8 mouse cellular contexts compared by ENCODE assay signal in genomic region chr12:101818608-101819370, GRCm38 (mm10). TPM values are rescaled to one million over a fixed set of nuclear protein-coding genes. Genes with fewer than 3 reads are reported as not detected.
A peak's percentile ranks its signal among the peaks of the same experiment; 100 is the strongest.
DNase-seq lines count a peak whose midpoint lies in the region; ATAC-seq lines count a peak whose summit lies in the region.

Fbln5 (minus strand) TSS chr12:101819055.

- DNase-seq in CD4-positive, CD25-positive, alpha-beta regulatory T cell, adult 2 months (ENCODE audit: low read depth, low spot score), result peak; percentile 20
- DNase-seq in adrenal gland, adult (ENCODE audit: inconsistent age in 2 of 2, low spot score in 1 of 2), result peak; percentile 45 to 74
- peak; percentile 75 to 76 for DNase-seq in heart, postnatal 14 days
- DNase-seq in kidney, postnatal 36 days, result peak; percentile 66 to 75
- DNase-seq in lung, postnatal 36 days, result peak; percentile 75
- DNase-seq in right cerebral cortex, postnatal 10 days (ENCODE audit: low spot score in 2 of 2), result peak; percentile 35 to 40

- ATAC-seq in forebrain, embryonic 12.5 days (ENCODE audit: low FRiP score), result peak; percentile 77
- no peak for ATAC-seq in activated CD4-positive, CD25-positive, alpha-beta regulatory T cell, adult 4 months

- H3K27me3 ChIP-seq in forebrain, embryonic 12.5 days, result peaks cover 39% of the 10 kb centered on the region

- H3K9ac ChIP-seq in forebrain, embryonic 12.5 days, result peak within 1 kb of the TSS; percentile 44

- H3K27ac ChIP-seq in forebrain, embryonic 12.5 days, result no peak within 1 kb of the TSS

- H3K4me1 ChIP-seq in forebrain, embryonic 12.5 days, result peaks cover 14% of the 10 kb centered on the region

- peak within 1 kb of the TSS; percentile 46 for H3K4me3 ChIP-seq in forebrain, embryonic 12.5 days (replicated peaks)

- peak within 1 kb of the TSS; percentile 80 for H3K4me2 ChIP-seq in forebrain, embryonic 12.5 days

- WGBS in forebrain, embryonic 12.5 days, result under 1% methylated on average over 46 of the region's 46 CpGs

- no peaks in the 10 kb centered on the region for H3K9me3 ChIP-seq in forebrain, embryonic 12.5 days

- intact Hi-C loops in heart, postnatal 14 days (cut with DNase I), result no loop called here

- no peaks in the 10 kb centered on the region for H3K36me3 ChIP-seq in forebrain, embryonic 12.5 days (replicated peaks)

RNA-seq across cellular contexts. Expression of gene Fbln5, which starts in this region (rescaled TPM):
- 8.7 and 12.2 TPM in 2 replicates for polyA plus RNA-seq in forebrain, embryonic 12.5 days (2016; fragmentation: Nextera tagmentation; extraction: Ambion mirVana)
- 10 to 100 TPM; 31.6 to 38.1 TPM for total RNA-seq in heart, postnatal 14 days (2021)
- polyA plus RNA-seq in activated CD4-positive, CD25-positive, alpha-beta regulatory T cell, adult 4 months (2017; shearing (Covaris generic)), result not detected

Comparison
In these comparisons a context has a peak if more than half of its experiments do, and no peak if none do; other contexts are left out.
1. DNase-seq: peak in every context shown above with its lines; median percentile 76 in heart, postnatal 14 days; 75 in lung, postnatal 36 days; 70 in kidney, postnatal 36 days; 60 in adrenal gland, adult; 38 in right cerebral cortex, postnatal 10 days; 20 in CD4-positive, CD25-positive, alpha-beta regulatory T cell, adult 2 months.